Mouse (Mus musculus): ENCODE measurements around the gene Zfp13. TPM values are rescaled to one million over a fixed set of nuclear protein-coding genes. Genes with fewer than 3 reads are reported as not detected.
"Not testable (repeated sequence)": the region's sequence is repeated elsewhere in the genome, so short reads cannot be mapped to it uniquely, and the experiment has no call there.

Zfp13 gene
- total and polyA plus RNA-seq, 2 experiments from 2014 or later: 21.5 to 44.0 TPM

DNA sequence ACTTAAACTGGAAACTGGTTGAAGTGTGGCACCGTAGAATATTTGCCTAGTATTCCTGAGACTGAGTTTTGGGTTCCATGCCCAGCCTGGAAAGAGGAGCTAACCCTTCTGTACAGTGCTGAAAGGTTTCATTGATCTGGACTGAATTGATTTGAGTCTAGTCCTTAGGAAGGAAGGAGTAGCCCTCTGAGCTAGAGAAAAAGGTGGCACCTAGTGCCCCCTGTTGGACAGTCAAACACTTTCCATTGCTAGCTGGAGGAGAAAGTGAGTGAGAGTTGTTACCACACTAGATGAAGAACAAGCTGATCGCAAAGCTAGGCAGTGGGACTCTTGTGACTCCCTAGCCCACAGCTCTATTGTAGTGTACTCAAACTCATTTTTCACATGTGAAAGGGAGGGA, 4.3 kb upstream of the Zfp13 start:
- Histone ChIP-seq H3K4me3 (ENCODE audit: low read length) (no peak overlapping the region), H3K27ac (no peak overlapping the region), H3K27me3 (ENCODE audit: insufficient read depth, low read length) (no peaks in the 10 kb centered on the region), H3K4me1 (ENCODE audit: insufficient read depth, low read length) (no peaks in the 10 kb centered on the region), H3K36me3 (ENCODE audit: insufficient read depth, low read length) (no peaks in the 10 kb centered on the region), H3K9ac (replicated peaks; ENCODE audit: low read length) (no peak overlapping the region), H3K9me3 (ENCODE audit: low read length) (no peaks in the 10 kb centered on the region), H3K4me2 (ENCODE audit: low read depth, low read length) (no peak overlapping the region)
- DNase-seq (ENCODE audit: low spot score) (peak; percentile 56), ATAC-seq (no peak)
- 62% methylated on average over 2 of the region's 2 CpGs for WGBS
- peak; percentile 63 for TF ChIP-seq CTCF (IDR thresholded peaks at IDR 0.05; ENCODE audit: low read depth)

DNA sequence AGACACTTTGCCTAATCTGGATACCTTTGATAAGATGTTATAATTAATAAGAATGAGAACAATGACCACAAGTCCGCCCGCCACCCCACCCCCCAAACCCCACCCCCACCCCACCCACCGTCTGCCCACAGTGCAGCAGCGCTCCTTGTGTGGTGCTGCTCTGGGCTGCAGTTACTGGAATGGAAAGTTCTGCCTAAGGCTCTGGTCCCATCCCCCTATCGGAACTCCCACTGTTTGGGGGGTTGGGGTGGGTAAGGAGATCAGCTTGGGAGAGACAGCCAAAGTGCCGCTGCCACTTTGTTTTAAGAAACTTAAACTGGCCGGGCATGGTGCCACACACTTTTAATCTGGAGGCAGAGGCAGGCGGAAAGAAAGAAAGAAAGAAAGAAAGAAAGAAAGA, 3.8 kb upstream of the Zfp13 start:
- no peak for DNase-seq (ENCODE audit: low spot score)
- H3K4me2 ChIP-seq (ENCODE audit: low read depth, low read length): no peak overlapping the region
- no peaks in the 10 kb centered on the region for H3K9me3 ChIP-seq (ENCODE audit: low read length)
- WGBS: 16% methylated on average over 8 of the region's 8 CpGs
- H3K4me1 ChIP-seq (ENCODE audit: insufficient read depth, low read length): no peaks in the 10 kb centered on the region
- H3K27ac ChIP-seq: no peak overlapping the region
- no peaks in the 10 kb centered on the region for H3K27me3 ChIP-seq (ENCODE audit: insufficient read depth, low read length)
- no peak overlapping the region for H3K4me3 ChIP-seq (ENCODE audit: low read length)
- ATAC-seq: no peak
- no peaks in the 10 kb centered on the region for H3K36me3 ChIP-seq (ENCODE audit: insufficient read depth, low read length)
- no peak overlapping the region for H3K9ac ChIP-seq (replicated peaks; ENCODE audit: low read length)
- no peak for TF ChIP-seq CTCF (IDR thresholded peaks at IDR 0.05; ENCODE audit: low read depth)

DNA sequence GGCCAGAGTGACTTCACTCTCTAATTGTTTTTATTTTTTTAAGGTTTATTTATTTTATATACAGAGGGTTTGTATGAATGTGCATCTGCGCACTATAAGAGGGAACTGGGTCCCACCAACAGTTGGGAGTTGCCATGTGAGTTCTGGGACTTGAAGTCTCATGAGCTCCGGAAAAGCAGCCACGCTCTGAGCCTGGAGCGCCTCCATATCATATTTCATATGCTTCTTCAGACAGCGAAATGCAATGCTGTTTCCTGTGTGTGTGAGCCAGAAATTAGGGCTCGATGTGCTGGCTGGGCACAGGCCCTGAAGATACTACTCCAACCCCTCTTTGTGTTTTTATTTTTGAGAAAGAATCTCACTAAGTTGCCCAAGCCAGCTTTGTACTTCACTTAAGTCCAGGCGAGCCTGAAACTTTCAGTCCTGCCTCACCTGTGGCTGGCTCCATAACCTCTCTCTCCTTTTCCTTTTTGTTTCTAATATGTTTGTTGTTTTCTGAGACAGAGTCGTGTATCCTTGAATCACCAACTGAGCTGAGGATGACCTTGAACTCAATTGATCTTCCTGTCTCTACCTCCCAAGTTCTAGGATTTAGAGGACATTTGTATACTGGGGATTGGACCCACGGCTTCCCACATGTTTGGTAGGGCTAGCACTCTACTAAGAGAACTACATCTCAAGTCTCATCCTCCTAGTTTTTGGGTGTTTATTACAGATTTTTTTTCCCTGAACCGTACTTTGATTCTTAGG, 2.7 kb upstream of the Zfp13 start:
- Histone ChIP-seq H3K27me3 (ENCODE audit: insufficient read depth, low read length) (no peaks in the 10 kb centered on the region), H3K27ac (no peak overlapping the region), H3K4me2 (ENCODE audit: low read depth, low read length) (no peak overlapping the region), H3K4me1 (ENCODE audit: insufficient read depth, low read length) (no peaks in the 10 kb centered on the region), H3K9ac (replicated peaks; ENCODE audit: low read length) (no peak overlapping the region), H3K4me3 (ENCODE audit: low read length) (no peak overlapping the region), H3K36me3 (ENCODE audit: insufficient read depth, low read length) (no peaks in the 10 kb centered on the region), H3K9me3 (ENCODE audit: low read length) (no peaks in the 10 kb centered on the region)
- 55% methylated on average over 10 of the region's 10 CpGs for WGBS
- no peak for TF ChIP-seq CTCF (IDR thresholded peaks at IDR 0.05; ENCODE audit: low read depth)
- DNase-seq (ENCODE audit: low spot score): no peak
- ATAC-seq: no peak

DNA sequence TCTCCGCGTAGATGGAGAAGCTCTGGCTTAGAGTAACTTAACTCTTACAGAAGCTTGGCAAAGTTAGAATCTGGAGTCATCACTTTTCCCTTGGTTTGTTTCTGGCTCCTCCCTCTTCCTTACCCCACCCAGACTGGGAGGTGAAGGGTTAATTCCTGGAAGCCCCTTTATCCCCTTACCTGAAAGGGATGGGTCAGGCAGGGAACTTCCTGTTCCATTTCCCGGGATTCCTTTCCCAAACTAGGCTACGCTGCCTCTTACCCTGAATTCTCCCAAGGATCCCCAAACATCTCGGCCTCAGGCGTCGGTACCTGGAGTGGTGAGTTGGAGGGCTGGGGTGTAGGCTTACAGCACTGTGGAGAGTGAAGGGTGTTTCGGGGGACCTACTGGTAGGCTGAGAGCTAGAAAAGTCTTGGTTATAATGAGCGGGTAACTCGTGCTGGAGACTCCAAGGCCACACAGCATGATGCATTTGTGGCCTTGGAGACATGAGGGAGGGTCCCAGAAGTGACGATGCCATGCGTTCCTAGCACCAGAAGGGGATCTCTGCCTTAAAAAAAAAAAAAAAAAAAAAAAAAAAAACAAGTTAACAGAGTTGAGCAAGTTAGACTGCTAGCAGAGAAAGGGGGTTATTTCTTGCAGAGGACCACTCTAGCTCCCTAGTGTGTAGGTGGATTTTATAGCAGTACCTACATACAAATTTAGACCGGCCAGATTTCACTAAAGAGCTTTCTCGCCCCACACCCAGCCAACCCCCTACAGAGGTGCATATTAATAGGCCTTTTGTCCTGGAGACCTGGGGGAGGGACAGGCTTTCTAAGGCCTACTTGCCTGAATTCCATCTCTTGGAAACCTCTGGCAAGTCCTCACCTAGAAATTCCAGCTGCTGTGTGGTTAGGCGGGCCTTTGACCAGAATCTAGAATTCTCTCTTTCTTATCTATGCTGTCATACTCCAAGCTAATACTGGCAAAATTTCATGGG, 1.6 kb upstream of the Zfp13 start, which contains the start of gene Zscan10:
Gene Zscan10 (plus strand): TSS at position 216 of the 982 bp plus-strand sequence.
- no peaks in the 10 kb centered on the region for H3K27me3 ChIP-seq (ENCODE audit: insufficient read depth, low read length)
- no peaks in the 10 kb centered on the region for H3K9me3 ChIP-seq (ENCODE audit: low read length)
- peak within 1 kb of the TSS; percentile 72; the same call in 1 of the 2 replicates for H3K27ac ChIP-seq
- no peaks in the 10 kb centered on the region for H3K36me3 ChIP-seq (ENCODE audit: insufficient read depth, low read length)
- peak within 1 kb of the TSS; percentile 44; the same call in 1 of the 2 replicates for H3K9ac ChIP-seq (replicated peaks; ENCODE audit: low read length)
- no peak for TF ChIP-seq CTCF (IDR thresholded peaks at IDR 0.05; ENCODE audit: low read depth)
- WGBS: 33% methylated on average over 15 of the region's 15 CpGs
- H3K4me2 ChIP-seq (ENCODE audit: low read depth, low read length): peak within 1 kb of the TSS; percentile 69
- no peak for DNase-seq (ENCODE audit: low spot score)
- no peak for ATAC-seq
- no peaks in the 10 kb centered on the region for H3K4me1 ChIP-seq (ENCODE audit: insufficient read depth, low read length)
- H3K4me3 ChIP-seq (ENCODE audit: low read length): no peak within 1 kb of the TSS

DNA sequence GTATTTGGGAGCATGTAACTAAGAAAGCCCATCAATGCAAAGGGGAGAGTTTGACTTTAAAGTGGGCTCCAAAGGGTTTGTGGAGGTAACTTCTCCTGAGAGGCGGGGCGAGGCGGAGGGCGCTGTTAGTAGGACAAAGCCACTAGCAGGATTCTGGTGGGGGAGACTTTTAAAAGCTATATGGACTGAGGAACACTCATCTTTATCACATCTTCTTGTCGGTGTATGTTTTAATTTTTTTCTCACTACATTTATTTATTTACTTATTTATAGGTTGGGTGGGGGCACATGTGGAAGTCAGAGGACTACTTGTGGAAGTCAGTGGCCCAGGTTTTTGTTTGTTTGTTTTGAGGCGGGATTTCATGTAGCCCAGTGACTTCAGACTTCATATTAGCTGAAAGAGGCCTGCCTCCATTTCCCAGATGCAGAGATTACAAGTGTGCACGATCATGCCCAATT, 347 bp upstream of the Zfp13 start:
- ATAC-seq (no peak), DNase-seq (ENCODE audit: low spot score) (no peak)
- Histone ChIP-seq H3K27ac (peak overlapping the region; percentile 72), H3K4me2 (ENCODE audit: low read depth, low read length) (peak overlapping the region; percentile 69), H3K4me3 (ENCODE audit: low read length) (peak overlapping the region; percentile 40), H3K27me3 (ENCODE audit: insufficient read depth, low read length) (no peaks in the 10 kb centered on the region), H3K9me3 (ENCODE audit: low read length) (no peaks in the 10 kb centered on the region), H3K4me1 (ENCODE audit: insufficient read depth, low read length) (no peaks in the 10 kb centered on the region), H3K9ac (replicated peaks; ENCODE audit: low read length) (peak overlapping the region; percentile 44), H3K36me3 (ENCODE audit: insufficient read depth, low read length) (no peaks in the 10 kb centered on the region)
- 48% methylated on average over 7 of the region's 7 CpGs for WGBS
- TF ChIP-seq CTCF (IDR thresholded peaks at IDR 0.05; ENCODE audit: low read depth): no peak

DNA sequence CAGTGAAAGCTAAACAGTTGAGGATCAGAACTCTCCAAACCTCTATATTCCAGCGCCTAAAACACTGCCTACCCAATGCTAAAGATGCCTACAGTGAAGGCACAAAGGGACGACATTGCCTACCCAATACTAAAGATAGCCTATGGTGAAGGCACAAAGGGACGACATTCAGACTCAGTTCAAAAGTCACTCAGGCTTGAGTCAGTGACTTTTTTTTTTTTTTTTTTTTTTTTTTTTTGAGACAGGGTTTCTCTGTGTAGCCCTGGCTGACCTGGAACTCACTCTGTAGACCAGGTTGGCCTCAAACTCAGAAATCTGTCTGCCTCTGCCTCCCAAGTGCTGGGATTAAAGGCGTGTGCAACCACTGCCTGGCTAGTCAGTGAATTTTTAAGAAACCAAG, 4.1 kb downstream of the Zfp13 start:
- H3K4me3 ChIP-seq (ENCODE audit: low read length); H3K27me3 ChIP-seq (ENCODE audit: insufficient read depth, low read length); H3K4me1 ChIP-seq (ENCODE audit: insufficient read depth, low read length); DNase-seq (ENCODE audit: low spot score); ATAC-seq; H3K27ac ChIP-seq; H3K9me3 ChIP-seq (ENCODE audit: low read length); H3K9ac ChIP-seq (replicated peaks; ENCODE audit: low read length); H3K36me3 ChIP-seq (ENCODE audit: insufficient read depth, low read length); H3K4me2 ChIP-seq (ENCODE audit: low read depth, low read length): not testable (repeated sequence)
- 66% methylated on average over 4 of the region's 4 CpGs for WGBS
